Mouse (Mus musculus) spleen, embryonic (tissue): Measurements from ENCODE around the gene Celf2.
"Not testable (repeated sequence)": the region's sequence is repeated elsewhere in the genome, so short reads cannot be mapped to it uniquely, and the experiment has no call there.

Experiments used
- CTCF ChIA-PET: fragments of 350-600 bp; sonication (Branson Sonifier 250); formaldehyde crosslinking; loops from one replicate; lab custom pipeline; 2022; lab: Charles Lee

Gene Celf2

DNA sequence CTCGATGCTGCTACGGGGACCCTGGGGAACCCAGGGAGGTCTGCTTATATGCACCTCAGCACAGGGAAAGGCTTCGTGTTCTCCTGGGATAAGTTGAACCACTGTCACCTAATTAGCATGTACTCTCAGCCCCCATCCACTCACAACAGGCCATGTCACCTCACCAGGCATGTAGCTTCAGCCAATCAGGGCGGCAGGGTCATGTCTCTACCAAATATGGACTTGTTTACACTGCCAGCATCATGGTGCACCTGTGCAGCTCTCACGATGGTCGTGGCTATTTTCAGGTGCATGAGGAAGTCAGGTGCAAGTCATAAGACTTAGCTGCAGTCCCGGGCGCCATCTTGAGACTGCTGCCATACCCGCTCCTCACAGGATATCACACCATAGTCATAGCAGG is at the start of gene Celf2:
TSS of gene Celf2 (minus strand) at position 101 of the 400 bp plus-strand sequence.
- CTCF ChIA-PET: not testable (repeated sequence)

DNA sequence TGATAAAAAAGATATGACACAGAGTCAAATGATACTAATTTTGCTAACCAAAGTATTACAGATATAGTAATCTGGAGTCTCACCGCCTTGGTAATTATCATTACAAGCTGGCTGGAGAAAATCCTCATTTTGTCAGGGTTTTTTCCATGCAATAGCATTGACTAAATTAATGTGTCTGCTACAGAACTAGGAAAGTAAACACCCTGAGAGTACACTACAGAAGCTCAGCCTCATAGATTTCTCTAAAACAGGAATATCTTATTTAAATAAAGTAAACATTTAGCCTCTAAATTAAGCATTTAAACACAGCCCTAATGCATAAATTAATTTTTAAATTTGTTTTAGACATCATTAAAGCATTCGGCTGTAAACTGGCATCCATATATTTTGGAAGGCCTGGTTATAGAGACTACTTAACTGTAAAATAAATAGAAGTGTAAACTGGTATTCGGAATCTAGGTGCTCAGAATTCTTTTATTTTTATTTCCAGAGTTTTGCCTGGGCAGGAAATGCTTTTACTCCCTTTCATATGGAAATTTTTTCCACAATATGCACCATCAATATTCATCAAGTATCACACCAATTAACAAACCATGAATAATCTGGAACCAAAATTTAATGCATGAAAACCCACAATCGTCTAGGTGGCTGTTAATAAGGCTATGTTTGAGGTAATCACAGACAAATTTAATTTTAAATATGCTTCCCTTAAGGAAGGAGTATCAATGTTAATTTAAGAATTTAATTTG is 46.0 kb upstream of the Celf2 start:
- CTCF ChIA-PET: no interaction called here

DNA sequence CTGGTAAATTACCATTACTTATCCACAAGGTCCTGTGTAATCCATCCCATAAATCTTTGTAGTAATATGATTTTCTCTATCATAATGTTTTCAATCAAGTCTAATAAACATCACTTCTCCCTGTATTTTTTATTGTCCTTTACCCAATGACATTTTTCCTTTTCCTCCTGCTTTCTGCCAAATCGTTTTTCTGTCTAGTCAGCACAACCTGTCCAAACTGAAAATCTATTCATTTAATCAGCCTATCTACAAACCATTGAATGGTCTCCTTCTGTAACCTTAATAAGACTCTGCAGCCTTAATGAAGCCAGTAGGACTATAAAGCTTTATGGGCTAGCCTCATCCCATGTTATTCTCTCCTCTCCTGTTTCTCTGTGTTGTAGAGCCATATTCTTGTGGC is 45.2 kb upstream of the Celf2 start:
- CTCF ChIA-PET: no interaction called here

DNA sequence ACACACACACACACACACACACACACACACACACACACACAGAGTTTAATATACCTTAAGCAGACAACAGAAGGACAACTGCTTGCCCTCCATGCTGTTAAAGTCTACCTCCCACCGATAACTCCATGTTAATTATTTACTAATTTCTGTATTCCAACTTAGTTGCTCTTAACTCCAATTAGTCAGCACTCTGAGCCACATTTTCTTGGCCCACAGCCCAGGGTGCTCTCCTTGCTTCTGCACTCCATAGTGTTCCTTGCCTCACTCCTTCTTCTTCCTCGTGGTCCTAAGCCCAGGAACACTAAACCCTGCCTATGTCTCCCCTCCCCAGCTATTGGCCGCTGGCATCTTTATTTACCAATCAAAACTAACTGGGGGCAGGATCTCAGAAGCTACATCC is 43.5 kb upstream of the Celf2 start:
- CTCF ChIA-PET: no interaction called here

DNA sequence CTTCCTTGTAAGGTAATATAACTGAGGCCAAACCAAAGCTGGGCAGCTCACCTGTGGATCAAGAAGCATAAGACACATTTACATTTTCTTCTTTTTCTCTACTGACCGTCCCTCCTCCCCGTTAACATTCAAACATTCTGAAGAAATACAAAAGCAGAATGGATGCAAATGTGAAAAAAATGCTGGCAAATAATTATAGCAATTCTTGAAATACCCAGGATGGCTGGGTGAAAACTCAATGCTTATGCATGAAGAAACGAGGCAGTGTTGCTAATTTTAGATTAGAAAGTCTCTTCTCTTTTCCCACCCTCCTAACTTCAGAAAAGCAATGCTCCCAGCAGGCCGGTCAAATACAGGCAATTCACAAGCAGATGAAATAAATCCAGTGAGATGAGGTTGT is 39.5 kb upstream of the Celf2 start:
- CTCF ChIA-PET: no interaction called here

DNA sequence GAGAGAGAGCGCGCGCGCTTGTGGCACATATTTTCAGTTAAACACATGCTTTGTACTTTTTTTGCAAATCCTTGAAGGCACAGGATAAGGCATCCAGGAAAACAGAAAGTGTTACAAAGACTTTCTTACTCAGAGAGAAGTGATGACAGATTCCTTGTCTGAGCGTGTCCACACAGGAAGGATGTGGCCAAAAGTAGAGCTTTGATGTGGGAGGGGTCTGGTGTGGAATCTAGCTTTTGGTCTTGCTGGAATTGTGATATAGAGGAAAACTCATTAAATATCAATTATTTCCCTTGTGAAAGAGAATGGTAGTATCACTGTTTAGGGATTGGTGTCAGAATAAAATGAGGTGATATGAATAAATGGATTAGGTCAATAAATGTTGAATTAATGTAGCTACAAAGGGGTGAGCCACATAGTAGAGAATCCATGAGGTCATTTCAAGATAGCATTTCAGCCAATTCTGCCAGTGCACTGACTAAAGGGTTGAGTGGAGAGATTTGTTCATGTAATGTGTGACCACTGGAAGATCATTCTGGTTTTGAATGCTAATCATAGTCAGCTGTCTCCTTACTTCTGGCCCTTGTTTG is 25.3 kb upstream of the Celf2 start:
- CTCF ChIA-PET: no interaction called here

DNA sequence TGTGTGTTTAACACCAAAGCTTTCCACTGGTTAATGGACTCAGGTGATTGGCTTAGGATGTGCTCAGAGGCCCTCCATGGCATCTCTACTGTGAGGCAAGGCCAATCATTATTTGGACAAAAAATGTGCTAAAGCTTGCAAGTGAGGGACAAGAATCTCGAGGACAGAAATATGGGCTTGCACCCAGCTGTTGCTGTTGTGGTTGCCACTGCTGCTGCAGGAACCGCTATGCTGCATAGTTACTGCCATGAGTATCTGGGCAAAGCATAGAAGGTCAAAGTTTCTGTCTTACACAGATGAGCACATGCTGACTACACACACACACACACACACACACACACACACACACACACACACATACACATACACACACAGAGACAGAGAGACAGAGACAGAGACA is 24.8 kb upstream of the Celf2 start:
- CTCF ChIA-PET: no interaction called here

DNA sequence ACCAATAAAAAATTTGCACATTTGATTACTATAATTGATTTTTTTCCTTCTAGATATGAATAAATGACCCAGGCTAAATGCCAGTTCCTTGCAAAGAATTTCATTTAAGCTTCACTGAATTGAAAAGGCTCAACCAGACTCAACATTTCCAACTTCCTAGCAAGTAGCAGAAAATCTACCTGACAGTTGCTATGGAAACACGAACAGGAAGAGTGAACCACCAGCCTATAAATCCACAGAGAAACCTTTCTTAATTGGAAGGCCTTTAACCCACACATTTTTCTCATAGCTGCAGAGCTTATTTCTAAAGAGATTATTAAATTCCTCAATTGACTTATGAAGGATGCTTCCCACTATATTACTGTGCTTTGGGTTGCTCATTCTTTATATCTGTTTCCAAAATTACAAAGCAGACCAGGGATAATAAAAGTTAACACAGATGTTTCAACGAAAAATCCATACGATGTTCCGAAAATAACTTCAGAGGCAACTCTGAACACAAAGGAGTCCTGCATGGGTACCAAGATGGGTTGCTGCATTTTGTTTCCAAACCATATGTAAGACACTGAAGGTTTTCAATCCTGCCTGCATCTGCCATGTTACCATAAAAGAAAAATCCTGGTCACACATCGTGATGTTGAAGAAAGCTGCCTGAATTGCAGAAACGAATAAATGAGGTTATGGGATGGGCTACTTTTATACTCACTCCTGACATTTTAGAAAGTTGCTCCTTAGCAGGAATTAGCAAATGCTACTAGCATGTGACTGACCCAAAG is 22.0 kb upstream of the Celf2 start:
- CTCF ChIA-PET: no interaction called here

DNA sequence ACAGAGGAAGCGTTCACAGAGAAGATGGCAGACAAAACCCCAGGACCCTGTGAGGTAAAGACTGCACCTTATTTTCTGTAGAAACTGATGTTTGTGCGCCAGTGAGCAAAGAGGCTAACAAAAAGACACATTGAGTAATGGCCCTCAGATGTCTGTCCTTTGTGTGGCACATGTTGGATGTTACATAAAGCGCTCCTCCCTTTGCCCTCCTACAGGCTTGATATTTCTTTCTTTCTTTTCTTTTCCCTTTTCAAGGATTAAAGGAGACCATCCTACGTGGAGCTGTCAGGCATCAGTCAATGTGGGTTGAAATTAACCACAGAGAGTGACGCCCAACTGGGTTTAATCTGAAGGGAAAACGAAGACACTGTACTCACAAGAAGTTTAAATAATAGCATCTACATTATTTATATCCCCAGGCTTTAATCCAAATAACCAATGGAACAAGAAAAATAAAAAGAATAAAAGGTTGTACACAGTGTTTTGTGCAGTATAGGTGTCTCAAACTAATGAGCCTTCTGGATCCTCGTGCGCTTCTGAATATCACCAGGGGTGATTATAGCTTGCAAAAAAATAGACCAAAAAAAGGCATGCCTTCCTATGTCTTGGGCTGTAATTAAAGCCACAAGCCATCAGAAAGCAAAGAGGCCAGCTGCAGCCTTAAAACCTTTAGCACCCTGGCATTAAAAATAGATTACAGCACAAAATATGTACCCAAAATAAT is 21.3 kb upstream of the Celf2 start:
- CTCF ChIA-PET: no interaction called here

DNA sequence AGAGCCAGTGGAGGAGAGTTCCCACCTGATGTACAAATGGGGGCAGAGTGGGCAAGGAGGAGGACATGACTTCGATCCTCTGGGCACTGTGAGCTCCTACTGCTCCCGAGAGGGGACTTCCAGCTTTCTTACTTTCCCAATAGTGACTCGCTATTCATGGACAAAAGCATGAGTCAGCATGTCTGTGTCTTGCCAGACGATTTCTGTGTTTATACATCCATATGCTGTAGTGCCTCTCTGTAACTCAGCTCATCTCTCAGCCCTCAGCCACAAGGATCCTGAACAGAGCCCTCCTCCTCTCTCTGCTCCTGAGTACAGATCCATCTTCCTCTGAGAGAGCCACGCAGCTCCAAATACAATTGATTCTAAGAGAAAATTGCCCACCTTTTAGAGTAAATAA is 20.3 kb upstream of the Celf2 start:
- CTCF ChIA-PET: no interaction called here

DNA sequence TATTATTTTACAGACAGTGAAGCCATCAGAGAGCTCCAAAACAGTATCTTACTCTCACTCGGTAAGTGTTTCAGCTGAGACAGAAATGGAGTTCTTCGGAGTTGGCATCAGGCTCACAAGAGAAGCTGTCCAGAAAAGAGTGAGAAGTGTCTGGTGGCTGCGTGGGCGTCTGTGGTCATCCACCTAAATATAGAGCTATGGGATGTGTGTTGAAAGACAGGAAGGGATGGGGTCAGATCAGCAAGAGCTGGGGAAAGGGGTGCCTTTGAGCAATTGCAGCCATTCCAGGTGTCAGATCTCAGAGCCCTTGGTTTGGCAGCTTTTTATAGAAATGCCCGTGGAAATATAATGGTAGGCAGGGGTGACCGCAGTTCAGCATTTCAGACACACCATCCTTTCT is 17.3 kb upstream of the Celf2 start:
- CTCF ChIA-PET: no interaction called here

DNA sequence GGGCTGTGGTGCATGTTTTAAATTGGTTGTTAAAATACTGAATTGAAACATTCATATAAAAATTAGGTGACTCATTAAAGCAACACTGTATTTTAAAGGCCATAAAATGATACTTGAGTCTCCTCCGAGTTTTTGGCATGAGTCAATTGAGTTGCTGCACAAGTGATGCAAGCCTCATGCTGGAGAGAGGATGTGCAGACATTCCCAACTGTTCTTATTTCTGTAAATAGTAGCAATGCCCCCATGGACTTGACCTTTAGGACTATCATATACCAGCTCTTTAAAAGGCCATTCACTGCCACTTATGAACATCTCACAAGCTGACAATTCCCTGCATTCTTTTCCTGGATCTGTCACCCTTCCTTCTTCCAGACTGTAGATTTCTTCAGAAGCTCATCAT is 10.1 kb upstream of the Celf2 start:
- CTCF ChIA-PET: no interaction called here

DNA sequence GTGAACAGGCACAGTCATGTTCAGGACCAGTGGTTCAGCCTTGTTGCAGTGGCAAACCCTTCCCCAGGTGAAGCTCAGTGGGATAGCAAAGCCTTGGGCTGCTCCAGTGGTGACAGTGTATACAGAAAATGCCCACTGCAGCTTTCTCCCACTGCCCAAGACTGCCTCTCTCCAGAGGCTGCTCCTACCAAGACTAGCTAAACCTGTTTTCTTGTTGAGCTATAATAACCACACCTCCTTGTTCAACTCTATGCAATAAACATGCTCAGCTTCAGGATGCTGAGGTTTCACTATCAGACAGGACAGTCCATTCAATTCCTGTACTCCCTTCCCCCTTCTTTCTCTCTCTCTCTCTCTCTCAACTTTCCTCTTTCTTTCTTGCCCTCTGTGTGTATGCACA is 15.9 kb downstream of the Celf2 start:
- CTCF ChIA-PET: no interaction called here

DNA sequence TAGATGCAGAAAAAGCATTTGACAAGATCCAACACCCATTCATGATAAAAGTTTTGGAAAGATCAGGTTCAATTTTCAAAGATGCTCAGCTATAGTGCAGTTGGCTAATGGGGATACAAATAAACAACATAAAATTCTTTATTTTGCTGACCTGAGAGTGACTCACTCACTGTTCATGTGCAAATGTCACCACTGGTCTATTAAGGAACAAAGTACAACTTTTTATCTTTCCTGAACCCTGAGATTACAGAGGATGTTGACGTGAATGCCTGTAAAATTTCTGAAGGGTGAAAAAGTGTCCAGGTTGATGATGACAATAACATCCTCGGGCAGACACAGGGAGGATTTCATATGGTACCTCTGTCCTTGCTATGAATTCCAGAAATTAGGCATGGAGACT is 24.4 kb downstream of the Celf2 start:
- CTCF ChIA-PET: no interaction called here

DNA sequence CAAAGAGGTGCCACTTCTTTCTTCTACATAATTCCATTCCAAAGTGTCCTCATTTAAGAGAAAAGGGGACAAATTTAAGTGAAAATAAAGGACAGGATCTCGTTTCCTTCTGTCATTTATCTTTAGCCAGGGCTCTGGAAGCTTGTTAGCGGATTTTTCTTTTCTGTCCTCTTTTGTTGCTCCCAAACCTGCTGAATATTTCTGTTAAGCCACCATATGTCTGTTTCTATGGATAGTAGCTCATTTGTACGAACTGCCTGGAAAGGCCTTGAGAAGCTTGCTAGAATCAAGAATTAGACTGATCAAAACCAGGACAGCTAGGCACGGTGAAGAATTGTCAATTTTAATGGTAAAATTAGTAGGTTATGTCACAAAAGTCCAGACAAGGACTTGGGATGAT is 27.3 kb downstream of the Celf2 start:
- CTCF ChIA-PET: no interaction called here

DNA sequence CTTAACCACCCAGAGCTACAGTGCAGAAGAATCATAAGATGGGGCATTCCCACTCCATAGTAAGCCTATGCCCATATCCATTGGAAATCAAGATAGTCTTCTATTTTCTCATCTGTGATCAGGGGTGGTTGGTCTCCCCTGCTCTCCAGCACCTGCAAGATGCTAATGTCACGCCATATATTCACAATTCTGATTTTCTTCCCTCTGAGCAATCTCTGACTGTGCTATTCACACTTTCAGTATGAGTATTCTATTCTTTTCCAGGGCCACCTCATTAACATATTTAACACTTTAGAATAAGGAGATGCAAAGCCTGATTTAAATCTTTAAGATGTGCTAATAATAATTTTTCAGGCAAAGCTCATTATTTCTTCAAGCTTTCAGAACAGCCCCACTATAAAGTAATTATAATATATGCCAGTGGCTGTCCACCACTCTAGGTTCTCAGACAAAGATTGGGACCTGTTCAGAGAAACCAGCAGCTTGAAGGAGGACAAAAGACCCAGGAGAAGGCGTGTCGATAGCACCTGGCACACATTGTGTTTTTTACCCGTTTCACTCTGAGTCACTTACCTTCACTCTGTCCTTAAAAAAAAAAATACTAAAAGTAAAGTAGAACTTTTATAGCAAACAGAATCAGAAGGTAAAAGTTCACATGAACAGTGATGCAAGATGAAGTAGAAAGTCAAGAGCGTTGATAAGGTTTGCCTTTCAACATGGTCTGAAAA is 48.9 kb downstream of the Celf2 start:
- CTCF ChIA-PET: no interaction called here

DNA sequence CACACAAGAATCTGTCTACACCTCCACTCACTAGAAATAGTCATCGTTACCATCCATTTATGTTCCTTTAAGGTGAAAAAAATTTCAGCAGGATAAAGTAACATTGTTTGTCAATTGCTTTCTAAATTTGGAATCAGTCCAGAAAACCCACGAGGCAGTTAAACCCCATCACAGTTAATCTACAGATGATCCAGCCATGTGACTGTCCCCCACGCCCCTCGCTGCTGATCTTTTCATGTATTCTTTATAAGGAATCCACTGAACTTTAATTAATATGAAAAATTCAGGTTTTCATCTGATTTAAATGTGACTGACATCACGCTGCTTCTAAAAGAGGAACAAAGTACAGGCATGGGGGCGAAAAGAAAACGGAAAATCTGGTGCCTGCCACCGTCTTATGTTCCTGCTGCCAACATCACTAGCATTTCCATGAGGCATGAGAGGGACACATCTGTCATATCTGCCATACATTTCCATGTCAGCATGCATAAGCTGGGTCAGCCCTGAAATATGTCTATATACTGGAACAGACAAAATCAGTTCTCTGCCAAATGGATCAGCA is 70.6 kb downstream of the Celf2 start:
- CTCF ChIA-PET: no interaction called here

DNA sequence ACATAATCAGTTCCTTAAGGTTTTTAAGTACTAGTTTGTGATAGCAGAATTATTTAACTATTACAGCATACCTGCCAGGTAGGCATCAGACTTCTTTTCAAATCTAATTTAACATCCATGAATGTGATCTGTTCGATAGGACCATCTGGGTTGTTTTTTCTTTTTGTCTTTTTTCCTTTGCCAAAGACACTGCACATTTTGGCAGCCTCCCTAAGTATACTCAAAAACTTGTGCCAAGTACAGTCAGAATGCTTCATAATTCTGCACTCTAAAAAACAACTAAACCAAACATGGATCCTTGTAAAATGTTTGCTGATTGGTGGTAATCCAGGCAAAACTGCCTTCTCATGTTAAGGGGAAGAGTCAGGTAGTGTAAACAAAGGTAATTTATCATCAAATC is 82.9 kb downstream of the Celf2 start:
- CTCF ChIA-PET: no interaction called here

DNA sequence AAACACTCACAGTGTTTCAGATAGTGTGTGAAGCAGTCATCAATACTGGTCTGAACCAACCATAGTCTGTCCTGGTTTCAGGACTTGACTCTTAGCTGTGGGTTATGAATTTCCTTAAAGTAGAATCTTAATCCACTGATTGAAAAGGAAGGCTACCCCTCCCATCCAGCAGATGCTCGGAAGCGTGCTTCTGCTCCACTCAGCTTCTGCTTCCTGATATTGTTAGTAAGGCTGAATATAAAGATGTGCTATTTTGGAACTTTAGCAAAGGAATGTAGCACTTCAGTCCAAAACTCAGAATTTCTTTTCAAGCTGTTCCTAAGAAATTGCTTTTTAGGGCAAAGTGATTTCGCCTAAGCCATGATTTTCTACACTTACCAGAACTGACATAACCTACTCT is 108.8 kb downstream of the Celf2 start:
- CTCF ChIA-PET: no interaction called here

DNA sequence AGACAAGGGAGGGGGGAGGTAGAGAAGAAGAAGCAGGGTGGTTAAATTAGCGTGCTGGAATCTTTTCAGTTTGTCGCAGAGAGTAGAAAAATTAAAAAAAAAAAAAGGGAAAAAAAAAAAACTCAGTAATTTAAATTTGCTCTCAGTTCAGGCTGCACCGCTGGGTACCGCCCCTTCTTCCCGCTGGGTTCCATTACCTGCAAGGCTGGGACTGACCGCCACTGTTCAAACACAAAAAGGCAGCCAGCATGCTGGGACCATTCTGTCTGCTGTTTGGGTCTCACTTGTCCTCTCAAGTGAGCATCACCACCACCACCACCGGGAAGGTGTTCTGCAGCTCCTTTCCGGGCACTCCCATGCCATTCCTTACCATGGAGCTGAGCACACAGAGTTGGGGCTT is 113.4 kb downstream of the Celf2 start:
- CTCF ChIA-PET: no interaction called here

DNA sequence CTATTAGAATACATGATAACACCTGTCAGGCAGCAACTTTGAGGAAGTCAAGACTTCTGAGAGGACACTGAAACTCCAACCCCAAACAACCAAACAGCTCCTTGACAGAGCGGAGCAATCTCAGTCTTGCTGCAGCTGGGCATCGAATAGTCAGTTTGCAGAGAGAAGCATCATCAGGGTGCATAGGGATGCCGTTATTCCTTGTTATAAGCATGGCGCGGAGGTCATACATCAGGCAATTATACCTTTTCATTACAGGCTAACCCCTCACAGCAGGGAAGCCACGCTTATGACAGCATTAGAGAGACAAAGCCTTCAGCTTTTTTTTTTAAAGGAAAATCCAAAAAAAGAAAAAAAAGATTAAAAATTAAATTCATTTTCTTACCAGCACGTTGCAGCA is 113.9 kb downstream of the Celf2 start:
- CTCF ChIA-PET: no interaction called here
